Mouse (Mus musculus): ENCODE measurements around the gene Btrc.

Gene Btrc

GRCm38 (mm10) chr19:45472691-45473520, 109.4 kb downstream of the Btrc start:
- no peak for DNase-seq (ENCODE audit: low spot score)

DNA sequence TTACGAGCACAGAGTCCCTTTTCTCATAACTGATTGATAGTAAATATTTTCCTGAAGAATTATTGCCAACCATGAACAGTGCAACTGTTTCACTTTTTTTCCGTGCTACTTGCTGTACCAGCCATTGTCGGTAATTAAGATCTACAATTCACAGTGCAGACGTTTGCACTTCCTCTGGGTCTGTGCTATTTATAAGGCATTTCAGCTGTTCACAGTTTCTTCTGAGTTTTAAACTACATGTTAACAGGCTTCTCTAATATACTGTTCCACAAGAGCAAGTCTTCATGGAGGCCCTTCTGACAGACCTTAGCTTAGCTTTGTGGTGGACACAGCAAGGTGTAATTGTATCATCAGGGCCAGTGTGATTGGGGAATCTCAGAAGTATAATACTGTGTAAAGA, 111.2 kb downstream of the Btrc start:
- no peak for DNase-seq (ENCODE audit: low spot score)

DNA sequence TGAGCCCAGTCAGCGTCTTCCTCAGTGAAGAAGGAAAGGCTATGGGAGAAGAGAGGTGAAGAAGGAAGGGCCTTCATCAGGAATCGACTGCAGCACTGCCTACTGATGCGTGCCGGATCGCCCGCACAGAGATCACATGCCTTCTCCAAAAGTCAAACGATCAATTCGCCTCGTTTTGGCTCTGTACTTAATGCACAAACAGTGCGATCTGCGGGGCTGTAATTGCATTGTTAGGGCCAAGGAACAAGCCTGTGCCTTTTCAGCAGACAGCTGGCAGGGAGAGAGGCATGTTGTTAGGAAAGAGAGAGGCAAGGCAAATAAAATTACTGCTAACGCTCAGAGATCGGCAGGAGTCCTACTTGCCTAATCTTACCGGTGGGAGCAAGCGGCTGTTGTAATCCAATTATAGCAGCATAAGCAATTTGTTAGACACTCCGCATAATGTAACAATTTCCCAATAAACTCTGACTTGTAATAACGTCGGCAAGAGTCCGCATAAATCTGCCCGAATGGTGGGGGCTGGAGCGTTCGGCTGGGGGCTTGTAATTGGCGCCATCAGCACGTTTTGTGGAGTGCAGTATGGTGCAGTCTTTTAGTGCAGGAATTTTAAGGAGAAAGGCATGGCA, 112.5 kb downstream of the Btrc start:
- DNase-seq (ENCODE audit: low spot score) = no peak

GRCm38 (mm10) chr19:45479548-45479947, 116.0 kb downstream of the Btrc start:
- DNase-seq (ENCODE audit: low spot score) = no peak

- no peak for DNase-seq (ENCODE audit: low spot score)
These were observed 117.0 kb downstream of the Btrc start for GRCm38 (mm10) chr19:45480490-45480889.

DNA sequence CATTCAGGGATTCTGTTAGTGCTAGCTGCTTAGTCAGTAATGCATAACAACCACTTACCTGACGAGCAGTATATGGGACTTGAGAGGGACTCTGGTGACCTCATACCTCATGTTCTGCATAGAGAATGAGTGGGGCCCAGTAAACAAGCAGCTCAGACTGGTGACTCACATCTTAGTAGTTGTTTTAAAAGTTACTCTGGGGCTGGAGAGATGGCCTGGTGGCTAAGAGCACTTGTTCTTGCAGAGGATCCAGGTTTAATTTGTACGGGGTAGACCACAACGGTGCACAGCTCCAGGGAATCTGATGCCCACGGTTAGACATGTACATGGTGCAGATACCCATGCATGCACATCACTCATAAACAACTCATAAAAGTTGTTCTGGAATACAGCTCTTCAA, 117.4 kb downstream of the Btrc start:
- DNase-seq (ENCODE audit: low spot score) = no peak

DNA sequence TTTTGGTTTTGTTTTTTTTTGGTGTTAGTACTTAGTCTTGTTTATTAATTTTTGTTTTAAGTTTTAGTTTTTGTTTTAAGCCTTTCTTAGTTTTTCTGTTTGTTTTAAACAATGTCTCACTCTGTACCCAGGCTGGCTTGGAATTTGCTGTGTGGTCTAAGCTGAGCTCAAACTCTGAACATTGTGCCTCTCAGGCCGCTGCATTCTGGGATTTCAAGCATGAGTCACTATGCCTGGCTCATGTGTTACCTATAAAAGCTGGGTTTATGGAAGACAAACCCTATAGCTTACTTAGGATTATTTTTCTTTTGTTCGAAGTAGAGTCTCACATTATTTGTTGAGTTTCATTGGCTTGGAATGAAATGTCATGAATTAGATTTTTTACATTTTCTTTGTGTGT, 119.9 kb downstream of the Btrc start:
- no peak for DNase-seq (ENCODE audit: low spot score)

DNA sequence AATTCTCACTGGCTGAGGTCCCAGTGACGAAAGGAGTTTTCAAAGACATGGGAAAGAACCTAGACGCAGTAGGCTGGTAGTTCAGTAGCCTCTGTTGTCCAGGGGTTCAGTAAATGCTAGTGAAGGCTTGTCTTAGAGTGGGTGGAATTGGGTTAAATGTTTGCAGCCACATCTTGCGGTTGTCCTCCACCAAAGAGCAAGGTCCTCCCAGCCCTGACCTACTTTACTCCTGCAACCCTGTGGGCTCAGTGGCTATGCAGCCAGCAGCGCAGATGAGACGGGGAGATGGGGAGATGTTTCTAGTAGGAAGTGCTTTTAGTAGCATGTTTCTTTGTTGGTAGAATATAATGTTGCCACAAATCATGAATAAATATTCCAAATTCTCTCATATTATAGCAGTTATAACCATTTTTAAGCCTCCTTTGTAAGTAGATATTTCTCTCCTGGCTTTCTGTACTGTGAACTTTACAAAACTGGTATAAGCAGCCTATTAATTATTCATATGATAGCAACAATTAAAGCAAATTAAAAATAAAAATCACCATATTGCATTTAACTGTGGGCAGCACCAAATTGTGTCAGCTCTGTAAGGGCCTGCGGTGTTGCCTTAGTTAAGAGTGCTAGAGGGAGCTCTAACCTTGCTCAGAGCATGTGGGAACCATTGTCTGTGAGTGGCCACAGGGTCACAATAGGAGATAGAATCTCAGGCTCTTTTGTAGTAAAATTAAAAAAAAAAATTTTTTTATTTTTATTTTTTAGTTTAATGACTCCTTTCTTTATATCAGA, 122.9 kb downstream of the Btrc start:
- DNase-seq (ENCODE audit: low spot score) = peak; percentile 45

DNA sequence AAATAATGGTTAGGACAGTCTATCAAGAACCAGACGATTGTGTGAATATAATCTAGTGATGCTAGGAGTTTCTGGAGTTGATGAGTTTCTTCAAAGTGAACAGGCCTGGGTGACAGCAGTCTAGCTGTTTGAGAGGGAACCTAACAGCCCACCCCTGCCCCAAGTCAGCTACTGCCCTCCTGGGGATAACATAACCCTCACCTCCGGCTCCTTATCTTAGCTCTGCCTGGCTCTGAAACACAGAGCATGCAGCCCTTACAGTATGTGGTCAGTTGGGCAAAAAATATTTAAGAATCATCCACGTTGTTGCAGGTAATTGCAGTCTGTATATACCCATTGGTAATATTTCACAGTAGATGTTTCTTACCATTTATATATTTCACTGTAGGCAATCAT, 123.5 kb downstream of the Btrc start:
- no peak for DNase-seq (ENCODE audit: low spot score)

DNA sequence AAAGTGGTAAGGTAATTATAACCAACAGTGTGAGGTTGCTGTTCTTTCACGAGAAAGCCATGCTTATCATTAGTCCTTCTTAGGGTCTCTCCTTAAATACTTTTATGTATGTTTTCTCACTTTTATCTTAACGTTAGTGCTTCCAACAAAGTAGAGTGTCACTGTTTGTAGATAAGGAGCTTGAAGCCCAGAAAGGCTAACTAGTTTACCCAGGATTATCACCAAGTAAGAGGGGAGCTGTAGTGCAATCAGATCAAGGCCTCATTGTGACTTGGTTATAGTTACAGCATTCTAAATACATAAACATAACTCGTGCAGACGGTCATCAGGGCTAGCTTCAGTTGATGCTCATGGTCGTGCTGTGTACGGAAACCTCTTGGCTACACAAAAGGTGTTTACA, 126.4 kb downstream of the Btrc start:
- DNase-seq (ENCODE audit: low spot score) = no peak

DNA sequence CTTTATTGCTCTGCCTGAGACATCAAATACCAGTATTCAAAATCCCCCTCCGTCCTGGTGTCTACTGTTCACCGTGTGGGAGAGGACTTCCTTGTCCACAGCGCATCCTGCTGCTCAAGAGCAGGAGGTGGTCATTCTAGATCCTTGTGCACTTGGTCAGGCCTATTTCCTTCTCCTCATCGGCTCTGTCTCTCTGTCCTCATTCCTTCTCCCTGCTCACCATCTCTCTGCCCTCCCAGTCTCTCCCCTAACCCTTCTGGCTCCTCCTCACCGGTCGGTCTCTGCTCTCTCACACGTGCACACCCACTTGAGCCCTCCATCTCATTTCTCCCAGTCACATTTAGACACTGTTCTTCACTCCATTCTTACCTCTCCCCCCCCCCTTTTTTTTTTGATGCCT, 127.7 kb downstream of the Btrc start:
- no peak for DNase-seq (ENCODE audit: low spot score)

DNA sequence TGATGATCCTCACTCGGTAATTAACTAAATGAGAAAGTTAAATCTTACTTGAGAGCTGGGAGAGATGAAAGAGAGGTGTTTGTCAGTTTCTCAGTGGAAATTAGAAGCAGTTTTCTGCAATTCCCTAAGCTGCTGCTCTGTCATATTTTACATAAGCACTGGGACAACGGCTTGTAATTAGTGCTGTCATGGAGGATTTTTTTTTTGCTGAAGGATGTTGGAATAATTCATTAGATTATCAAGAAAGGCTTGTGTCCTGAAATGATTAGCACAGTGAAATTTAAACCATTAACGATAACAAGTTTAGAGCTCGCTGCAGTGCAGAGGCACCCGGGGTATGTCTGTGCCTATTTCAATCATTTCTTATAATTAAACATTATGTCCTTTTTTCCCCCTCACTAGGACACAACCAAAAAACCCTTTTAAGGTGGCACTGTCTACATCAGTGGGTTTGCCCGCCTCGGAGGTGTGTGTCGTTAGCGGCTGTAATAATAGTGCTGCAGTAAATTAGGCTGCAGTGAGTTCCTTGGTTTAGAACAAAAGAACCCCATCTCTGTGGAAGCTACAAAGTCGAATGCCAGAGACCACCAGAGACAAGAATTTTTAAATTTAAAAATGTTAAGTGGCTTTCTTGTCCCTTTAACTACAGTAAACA, 130.7 kb downstream of the Btrc start:
- no peak for DNase-seq (ENCODE audit: low spot score)

DNA sequence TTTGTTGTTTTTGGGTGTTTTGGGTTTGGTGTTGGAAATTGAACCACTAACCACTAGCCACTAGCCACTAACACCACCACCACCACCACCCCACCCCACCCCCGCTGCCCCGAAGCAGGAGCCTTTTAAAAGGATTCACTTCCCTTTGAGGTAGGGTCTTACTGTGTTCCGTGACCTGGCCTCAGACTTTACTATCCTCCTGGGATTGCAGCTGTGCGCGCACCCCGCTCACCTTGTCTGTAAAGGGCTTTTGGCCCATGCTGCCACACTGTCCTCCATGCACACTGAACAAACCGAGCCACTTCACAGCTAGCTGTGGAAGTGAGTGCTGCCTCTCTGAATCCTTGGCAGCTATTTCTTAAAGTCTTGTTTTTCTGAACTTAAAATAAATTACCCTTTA, 141.9 kb downstream of the Btrc start:
- no peak for DNase-seq (ENCODE audit: low spot score)

DNA sequence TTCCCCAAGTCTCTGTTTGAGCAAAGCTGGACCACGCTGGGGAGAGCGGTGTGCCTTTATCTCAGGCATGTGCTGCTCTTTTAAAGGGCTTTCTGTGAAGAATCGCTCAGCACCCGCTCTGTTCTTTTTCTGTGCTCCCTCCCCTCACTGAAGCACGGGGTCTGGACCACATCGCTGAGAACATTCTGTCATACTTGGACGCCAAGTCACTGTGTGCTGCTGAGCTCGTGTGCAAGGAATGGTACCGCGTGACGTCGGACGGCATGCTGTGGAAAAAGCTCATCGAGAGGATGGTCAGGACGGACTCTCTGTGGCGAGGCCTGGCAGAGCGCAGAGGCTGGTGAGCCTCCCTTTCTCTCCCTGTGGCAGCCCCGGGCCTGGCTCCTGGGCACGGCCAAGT, 144.0 kb downstream of the Btrc start:
- no peak for DNase-seq (ENCODE audit: low spot score)

GRCm38 (mm10) chr19:45510680-45511079, 147.1 kb downstream of the Btrc start:
- no peak for DNase-seq (ENCODE audit: low spot score)

GRCm38 (mm10) chr19:45511406-45511805, 147.9 kb downstream of the Btrc start:
- no peak for DNase-seq (ENCODE audit: low spot score)

- no peak for DNase-seq (ENCODE audit: low spot score)
These were observed 151.8 kb downstream of the Btrc start for GRCm38 (mm10) chr19:45515341-45515740.

GRCm38 (mm10) chr19:45516264-45516663, 152.7 kb downstream of the Btrc start:
- DNase-seq (ENCODE audit: low spot score) = no peak

DNA sequence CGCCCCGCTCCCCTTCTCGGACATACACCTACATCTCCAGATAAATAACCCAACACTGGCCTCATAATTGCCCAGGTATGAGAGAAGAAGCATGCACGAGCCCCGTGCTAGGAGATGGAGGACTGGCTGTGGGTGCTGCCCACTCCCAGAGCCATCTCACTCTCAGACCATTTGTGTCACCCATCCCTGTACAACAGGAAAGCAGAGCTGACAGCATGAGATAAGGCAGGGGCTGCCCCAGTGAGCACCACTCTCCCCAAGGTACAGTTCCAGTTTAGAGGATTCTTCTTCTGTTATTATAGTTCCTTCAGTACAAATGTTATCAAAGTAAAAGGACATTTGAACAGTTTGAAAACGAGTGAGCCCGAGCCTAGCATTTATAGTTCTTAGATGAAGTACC, 163.8 kb downstream of the Btrc start:
- DNase-seq (ENCODE audit: low spot score) = no peak

- no peak for DNase-seq (ENCODE audit: low spot score)
These were observed 164.5 kb downstream of the Btrc start for GRCm38 (mm10) chr19:45527931-45528534.

GRCm38 (mm10) chr19:45529294-45529693, 165.8 kb downstream of the Btrc start:
- no peak for DNase-seq (ENCODE audit: low spot score)

Data from embryo, embryonic 10 days (tissue).